Mouse (Mus musculus) forebrain, embryonic 11.5 days (tissue): Measurements from ENCODE around the gene Tcf7l1. TPM values are rescaled to one million over a fixed set of nuclear protein-coding genes. Genes with fewer than 3 reads are reported as not detected.

Experiments
- ATAC-seq: fragments of 200-750 bp; cut with Nextera tagmentation; replicated peaks from 2 replicates; pipeline ENCODE4 v1.8.0; 2017; ENCODE audit warnings: moderate TSS enrichment; ENCODE audit not compliant: low FRiP score
- DNase-seq: peaks from one replicate; pipeline ENCODE4 v3.0.0-alpha.2; 2017; ENCODE audit warnings: low spot score
- H3K27ac ChIP-seq: fragments of 300-500 bp; sonication (generic); 2 replicates; pipeline ENCODE4 v1.5.1; 2014; ENCODE audit warnings: low read depth, low read length
- H3K27me3 ChIP-seq: fragments of 300-500 bp; sonication (generic); 2 replicates; pipeline ENCODE4 v1.6.1; 2014; ENCODE audit warnings: mild to moderate bottlenecking, low read length, mixed read lengths; ENCODE audit not compliant: control insufficient read depth, insufficient read depth
- H3K36me3 ChIP-seq: fragments of 300-500 bp; sonication (generic); 2 replicates; pipeline ENCODE4 v1.6.1; 2014; ENCODE audit warnings: mild to moderate bottlenecking, low read length, moderate library complexity, mixed read lengths; ENCODE audit not compliant: control insufficient read depth, insufficient read depth
- H3K4me1 ChIP-seq: fragments of 300-500 bp; sonication (generic); replicated peaks from 2 replicates; pipeline ENCODE4 v1.6.1; 2014; ENCODE audit warnings: low read length, mixed read lengths; ENCODE audit not compliant: control insufficient read depth, insufficient read depth
- H3K4me2 ChIP-seq: fragments of 300-500 bp; sonication (generic); 2 replicates; pipeline ENCODE4 v1.6.1; 2014; ENCODE audit warnings: low read depth, mild to moderate bottlenecking, low read length, moderate library complexity, mixed read lengths; ENCODE audit not compliant: severe bottlenecking
- H3K4me3 ChIP-seq: fragments of 300-500 bp; sonication (generic); 2 replicates; pipeline ENCODE4 v1.5.1; 2014; ENCODE audit warnings: low read depth, low read length
- H3K9ac ChIP-seq: fragments of 300-500 bp; sonication (generic); 2 replicates; pipeline ENCODE4 v1.6.1; 2014; ENCODE audit warnings: low read length
- H3K9me3 ChIP-seq: fragments of 300-500 bp; sonication (generic); 2 replicates; pipeline ENCODE4 v1.6.1; 2016; ENCODE audit warnings: low read length, mixed read lengths; ENCODE audit not compliant: control insufficient read depth
- WGBS: fragments of 180-500 bp; shearing (Covaris S2); extraction: QIAGEN DNeasy Blood & Tissue Kit; methylation state at CpG from one replicate; pipeline ENCODE4 v1.1.7; 2014; 5-methylcytosine and 5-hydroxymethylcytosine counted together
- polyA plus RNA-seq: library from polyadenylated mRNA; unstranded; fragments of >200 nt; fragmentation: Nextera tagmentation; extraction: Ambion mirVana; gene quantifications from 2 replicates; pipeline ENCODE4 v1.2.1, GENCODE M21; 2014

The Tcf7l1 gene
- polyA plus RNA-seq, 1 experiment from 2014 or later = 33.3 TPM

DNA sequence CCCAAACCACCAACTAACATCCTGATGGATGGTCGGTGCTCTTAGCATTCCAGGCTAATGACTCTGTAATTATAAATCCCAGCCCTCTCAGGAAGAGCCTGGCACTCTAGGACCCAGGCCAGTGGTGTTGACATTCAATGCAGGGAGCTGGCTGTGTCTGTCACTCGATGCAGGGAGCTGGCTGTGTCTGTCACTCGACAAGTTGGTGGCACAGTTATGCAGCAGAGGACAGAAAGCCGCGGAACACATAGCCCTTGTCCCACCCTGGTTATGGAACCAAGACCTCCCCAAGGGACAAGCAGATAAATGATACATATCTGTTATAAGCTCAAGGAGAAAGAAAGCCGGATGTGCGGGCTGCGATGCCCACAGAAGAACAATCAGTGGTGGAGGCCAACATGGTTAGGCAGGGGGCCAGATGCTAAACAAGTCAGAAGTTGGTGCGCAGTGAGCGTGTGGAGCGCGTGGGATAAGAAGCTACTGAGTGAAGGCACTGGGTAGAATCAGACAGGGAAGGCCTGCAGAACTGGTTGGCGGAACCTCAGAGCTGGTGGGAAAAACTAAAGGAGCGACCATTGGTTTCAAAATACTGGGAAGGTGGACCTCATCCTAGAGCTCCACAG is 33.7 kb downstream of the Tcf7l1 start:
- Histone ChIP-seq H3K4me2 (no peak overlapping the region), H3K36me3 (no peaks in the 10 kb centered on the region), H3K27me3 (no peaks in the 10 kb centered on the region), H3K4me1 (peaks cover 10% of the 10 kb centered on the region; the same call in 1 of the 2 replicates), H3K9me3 (no peaks in the 10 kb centered on the region), H3K9ac (no peak overlapping the region), H3K4me3 (no peak overlapping the region), H3K27ac (no peak overlapping the region)
- ATAC-seq = no peak
- WGBS = 81% methylated on average over 14 of the region's 14 CpGs
- no peak for DNase-seq

DNA sequence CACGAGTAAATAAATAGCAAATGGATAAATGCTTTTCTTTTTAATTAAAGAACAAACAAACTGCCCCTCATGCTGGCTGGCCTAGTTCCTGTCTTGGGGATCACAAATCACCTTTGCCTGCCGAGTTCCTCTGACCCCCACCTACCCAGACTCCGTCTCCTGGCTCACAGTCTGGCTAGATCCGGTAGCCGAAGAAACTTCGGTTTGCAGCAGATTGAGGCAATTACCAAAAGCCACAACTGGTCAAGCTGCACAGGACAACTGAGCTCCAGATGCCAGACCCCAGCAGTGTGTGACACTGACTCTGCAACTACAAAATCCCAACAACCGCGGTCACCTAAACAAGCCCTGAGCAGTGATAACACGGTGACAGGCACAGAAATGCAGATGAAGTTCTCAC is 34.8 kb downstream of the Tcf7l1 start:
- no peak overlapping the region for H3K9ac ChIP-seq
- H3K27ac ChIP-seq = no peak overlapping the region
- H3K36me3 ChIP-seq = no peaks in the 10 kb centered on the region
- H3K4me3 ChIP-seq = no peak overlapping the region
- DNase-seq (no peak), ATAC-seq (no peak)
- no peak overlapping the region for H3K4me2 ChIP-seq
- H3K9me3 ChIP-seq = no peaks in the 10 kb centered on the region
- 54% methylated on average over 9 of the region's 9 CpGs for WGBS
- H3K27me3 ChIP-seq = no peaks in the 10 kb centered on the region
- peaks cover 11% of the 10 kb centered on the region; the same call in 1 of the 2 replicates for H3K4me1 ChIP-seq

DNA sequence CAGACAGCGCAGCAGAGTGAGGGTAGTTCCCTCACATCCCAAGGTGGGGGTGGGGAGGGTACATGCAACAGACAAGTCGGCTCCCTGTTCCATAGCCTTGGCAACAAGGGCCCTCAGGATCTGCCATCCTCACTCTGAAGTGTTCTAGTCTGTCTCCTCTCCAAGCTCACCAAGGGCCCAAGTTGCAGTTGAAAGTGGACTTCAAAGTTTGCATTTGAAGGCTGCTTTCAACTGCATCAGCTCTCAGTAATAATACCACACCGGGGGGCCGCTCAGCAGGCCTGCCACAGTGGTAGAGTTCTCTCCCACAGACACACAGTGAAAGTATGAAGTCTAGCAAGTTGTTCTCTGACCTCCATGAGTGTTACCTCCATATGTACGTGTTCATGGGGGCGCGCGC is 35.3 kb downstream of the Tcf7l1 start:
- H3K27me3 ChIP-seq = no peaks in the 10 kb centered on the region
- peaks cover 12% of the 10 kb centered on the region; the same call in 1 of the 2 replicates for H3K4me1 ChIP-seq
- 82% methylated on average over 8 of the region's 8 CpGs for WGBS
- no peak overlapping the region for H3K9ac ChIP-seq
- no peak overlapping the region for H3K4me3 ChIP-seq
- no peaks in the 10 kb centered on the region for H3K36me3 ChIP-seq
- no peak overlapping the region for H3K27ac ChIP-seq
- H3K9me3 ChIP-seq = no peaks in the 10 kb centered on the region
- ATAC-seq = no peak
- H3K4me2 ChIP-seq = no peak overlapping the region
- DNase-seq = no peak

DNA sequence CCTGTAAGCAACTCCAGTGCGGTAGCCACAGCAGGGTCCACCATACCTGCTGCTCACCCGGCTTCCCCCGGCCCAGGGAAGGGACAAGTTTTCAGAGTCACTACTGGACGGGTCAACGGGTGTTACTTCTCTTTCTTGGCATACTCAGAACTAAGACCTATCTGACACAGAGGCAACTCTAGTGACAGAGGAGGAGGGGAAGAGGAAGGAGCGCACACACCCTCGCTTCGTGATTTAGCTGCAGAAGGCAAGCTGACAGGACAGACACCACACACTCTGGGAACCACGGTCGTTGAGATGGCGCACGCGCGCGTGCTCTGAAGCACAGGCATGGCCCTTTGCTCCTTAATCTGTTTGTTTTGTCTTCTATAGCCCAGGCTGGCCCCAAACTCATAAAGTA is 36.2 kb downstream of the Tcf7l1 start:
- Histone ChIP-seq H3K27me3 (no peaks in the 10 kb centered on the region), H3K4me1 (peaks cover 11% of the 10 kb centered on the region), H3K27ac (no peak overlapping the region), H3K36me3 (no peaks in the 10 kb centered on the region), H3K4me3 (no peak overlapping the region), H3K4me2 (no peak overlapping the region), H3K9ac (no peak overlapping the region), H3K9me3 (no peaks in the 10 kb centered on the region)
- 87% methylated on average over 15 of the region's 15 CpGs for WGBS
- no peak for DNase-seq
- ATAC-seq = no peak

DNA sequence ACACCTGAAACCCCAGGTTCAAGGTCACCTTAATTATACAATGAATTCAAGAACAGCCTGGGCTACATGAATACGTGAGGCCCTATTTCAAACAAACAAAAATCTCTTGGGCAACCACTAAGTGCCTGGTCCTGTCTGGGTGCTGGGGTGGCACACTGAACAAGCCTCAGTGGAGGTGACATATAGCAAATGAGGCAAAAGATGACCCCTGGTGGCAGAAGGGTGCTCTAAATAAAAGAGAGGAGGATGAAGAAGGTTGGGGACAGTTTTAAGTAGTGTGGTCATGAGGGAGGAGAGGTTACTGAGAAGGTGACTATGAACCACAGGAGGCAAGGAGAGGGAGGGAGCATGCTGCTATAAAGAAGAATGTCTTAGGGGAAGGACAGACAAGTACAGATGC is 37.8 kb downstream of the Tcf7l1 start:
- Histone ChIP-seq H3K9ac (no peak overlapping the region), H3K4me1 (peaks cover 14% of the 10 kb centered on the region), H3K9me3 (no peaks in the 10 kb centered on the region), H3K4me3 (no peak overlapping the region), H3K27ac (no peak overlapping the region), H3K4me2 (no peak overlapping the region), H3K27me3 (no peaks in the 10 kb centered on the region), H3K36me3 (no peaks in the 10 kb centered on the region)
- DNase-seq (no peak), ATAC-seq (no peak)
- 90% methylated on average over 1 of the region's 1 CpGs for WGBS

DNA sequence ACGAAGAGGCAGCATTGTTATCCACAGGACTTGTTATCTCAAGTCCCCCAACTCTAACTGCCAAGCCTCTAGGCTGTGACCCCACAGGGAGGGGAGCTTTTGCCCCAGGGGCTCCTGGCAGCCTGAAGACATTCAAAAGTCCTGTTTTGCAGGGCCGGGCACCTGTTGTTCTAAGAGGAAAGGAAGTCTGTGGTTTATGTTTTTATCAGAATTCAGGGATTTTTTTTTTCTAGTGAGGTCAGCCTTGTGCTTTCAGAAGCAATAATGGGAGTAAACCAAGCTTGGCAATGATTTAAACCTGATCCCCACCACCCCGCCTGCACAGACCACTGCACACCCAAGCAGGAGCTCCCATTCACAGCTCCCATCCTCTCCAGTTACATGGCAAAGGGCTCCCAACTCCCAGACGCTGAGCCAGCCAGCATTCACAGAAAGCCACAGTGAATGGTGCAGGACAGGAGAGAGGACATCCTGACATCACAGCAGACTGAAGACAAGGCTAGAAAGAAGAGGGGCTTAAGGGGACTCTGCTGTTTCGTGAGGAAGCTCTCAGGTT is 40.1 kb downstream of the Tcf7l1 start:
- Histone ChIP-seq H3K9ac (no peak overlapping the region), H3K4me1 (peaks cover 10% of the 10 kb centered on the region), H3K27me3 (no peaks in the 10 kb centered on the region), H3K4me3 (no peak overlapping the region), H3K36me3 (no peaks in the 10 kb centered on the region), H3K27ac (no peak overlapping the region), H3K9me3 (no peaks in the 10 kb centered on the region), H3K4me2 (no peak overlapping the region)
- no peak for ATAC-seq
- DNase-seq = no peak
- WGBS = 12% methylated on average over 5 of the region's 5 CpGs

DNA sequence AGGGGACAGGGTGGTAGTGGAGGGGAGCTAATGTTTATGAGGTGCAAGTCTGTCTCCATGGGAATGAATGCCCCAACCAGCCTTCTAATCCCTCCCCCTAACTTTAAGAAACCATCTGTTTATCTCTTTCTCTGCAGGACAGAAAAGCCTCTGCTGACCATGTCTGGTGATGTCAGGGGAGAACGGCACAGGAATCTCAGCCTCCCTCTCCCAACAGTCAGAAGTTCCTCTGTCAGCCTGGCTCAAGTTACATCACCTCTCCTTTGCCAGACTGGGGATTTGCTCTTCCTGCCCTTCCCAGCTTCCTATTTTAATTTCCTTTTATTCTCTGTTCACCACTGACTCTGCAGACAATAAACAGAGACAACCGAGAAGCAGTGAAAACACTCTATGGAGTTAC is 40.6 kb downstream of the Tcf7l1 start:
- no peaks in the 10 kb centered on the region for H3K27me3 ChIP-seq
- H3K9ac ChIP-seq = no peak overlapping the region
- H3K9me3 ChIP-seq = no peaks in the 10 kb centered on the region
- DNase-seq (no peak), ATAC-seq (no peak)
- 6% methylated on average over 2 of the region's 2 CpGs for WGBS
- no peak overlapping the region for H3K4me3 ChIP-seq
- no peaks in the 10 kb centered on the region for H3K36me3 ChIP-seq
- H3K4me2 ChIP-seq = no peak overlapping the region
- H3K4me1 ChIP-seq = peaks cover 10% of the 10 kb centered on the region
- H3K27ac ChIP-seq = no peak overlapping the region

DNA sequence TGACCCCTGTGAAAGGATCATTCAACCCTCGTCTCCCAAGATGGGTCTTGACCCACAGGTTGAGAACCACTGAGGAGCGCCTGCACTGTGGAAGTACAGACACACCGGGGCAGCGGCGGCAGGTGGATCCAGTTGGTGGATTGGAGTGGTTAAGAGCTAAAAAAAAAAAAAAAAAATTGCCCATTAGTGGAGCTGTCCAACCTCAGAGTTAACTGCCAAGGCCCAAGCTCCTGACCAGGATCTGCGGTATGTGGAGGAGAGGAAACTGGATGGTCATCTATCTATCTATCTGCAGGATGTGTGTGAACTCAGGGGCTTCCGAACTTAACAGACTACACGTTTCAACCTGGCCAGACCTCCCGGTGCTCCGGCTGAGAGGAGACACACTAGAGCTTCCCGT is 41.2 kb downstream of the Tcf7l1 start:
- no peak for ATAC-seq
- no peak for DNase-seq
- no peaks in the 10 kb centered on the region for H3K9me3 ChIP-seq
- no peak overlapping the region for H3K4me3 ChIP-seq
- H3K4me1 ChIP-seq = peaks cover 10% of the 10 kb centered on the region
- no peak overlapping the region for H3K9ac ChIP-seq
- H3K36me3 ChIP-seq = no peaks in the 10 kb centered on the region
- H3K27me3 ChIP-seq = no peaks in the 10 kb centered on the region
- 82% methylated on average over 11 of the region's 11 CpGs for WGBS
- no peak overlapping the region for H3K27ac ChIP-seq
- H3K4me2 ChIP-seq = no peak overlapping the region

DNA sequence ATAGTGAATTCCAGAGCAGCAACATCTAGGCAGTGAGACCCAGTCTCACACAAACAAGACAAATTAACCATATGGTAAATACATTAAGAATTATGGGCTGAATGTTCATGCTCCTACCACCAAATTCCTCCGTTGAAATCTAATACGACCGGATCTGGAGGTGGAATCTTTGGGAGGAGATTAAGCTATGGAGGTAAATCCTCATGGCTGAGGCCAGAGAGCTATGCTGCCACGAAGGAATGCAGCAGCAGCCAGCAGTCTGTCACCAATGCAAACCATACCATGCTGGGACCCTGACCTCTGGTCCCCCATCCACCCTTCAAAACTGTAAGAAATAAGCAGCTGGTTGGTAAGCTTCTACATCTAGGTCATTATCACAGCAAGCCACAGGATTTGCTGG is 41.9 kb downstream of the Tcf7l1 start:
- no peak overlapping the region for H3K9ac ChIP-seq
- no peaks in the 10 kb centered on the region for H3K9me3 ChIP-seq
- H3K4me2 ChIP-seq = no peak overlapping the region
- no peaks in the 10 kb centered on the region for H3K36me3 ChIP-seq
- H3K27ac ChIP-seq = no peak overlapping the region
- WGBS = 54% methylated on average over 4 of the region's 4 CpGs
- no peak for DNase-seq
- no peaks in the 10 kb centered on the region for H3K27me3 ChIP-seq
- H3K4me3 ChIP-seq = no peak overlapping the region
- peaks cover 10% of the 10 kb centered on the region for H3K4me1 ChIP-seq
- no peak for ATAC-seq
